ENCODE assay signal across 11 mouse cellular contexts in the genomic region with DNA sequence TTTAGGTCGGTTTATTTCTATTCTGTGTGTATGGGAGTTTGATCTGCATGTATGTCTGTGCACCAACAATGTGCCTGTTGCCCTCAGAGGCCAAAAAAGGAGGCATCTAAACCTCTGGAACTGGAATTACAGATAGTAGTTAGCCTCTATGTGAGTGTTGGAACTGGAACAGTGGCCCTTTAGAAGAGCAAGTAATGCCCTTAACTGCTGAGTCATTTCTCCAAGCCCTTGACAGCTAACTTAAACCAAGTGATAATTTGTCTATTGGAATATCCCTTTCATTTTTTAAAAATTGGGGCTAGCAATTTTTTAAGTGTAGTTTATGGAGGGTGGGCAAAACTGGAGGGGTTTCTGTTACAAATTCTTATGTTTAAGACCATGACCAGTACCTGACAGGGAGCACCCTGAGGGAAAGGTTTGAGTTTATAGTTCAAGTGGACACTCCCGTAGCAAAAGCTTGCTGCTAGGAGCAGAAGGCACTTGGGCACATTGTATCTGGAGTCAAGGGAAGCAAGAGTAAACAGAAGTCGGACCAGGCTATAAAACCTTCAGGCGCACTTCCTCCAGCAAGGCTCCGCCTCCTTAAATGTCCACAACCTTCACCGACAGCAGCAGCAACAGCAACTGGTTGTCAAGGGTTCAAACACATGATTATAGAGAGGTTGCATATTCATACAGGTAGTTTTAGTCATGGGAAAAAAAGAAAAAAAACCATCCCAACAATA. TPM values are rescaled to one million over a fixed set of nuclear protein-coding genes. Genes with fewer than 3 reads are reported as not detected.
A peak's percentile ranks its signal among the peaks of the same experiment; 100 is the strongest.
DNase-seq lines count a peak whose midpoint lies in the region; ATAC-seq and TF ChIP-seq lines count a peak whose summit lies in the region.
"Had no signal": no experiment of that assay in that cellular context is flagged by ENCODE, and none has a peak within 500 bp of the region (broad histone marks: within the 10 kb centered on the region; RNA-seq: fewer than 3 reads in every experiment).

No protein-coding gene starts in this region.

- H3K4me3 ChIP-seq in lung, embryonic 14.5 days (ENCODE audit: low read depth, low read length), result no peak overlapping the region
- H3K4me3 ChIP-seq in intestine, embryonic 16.5 days (ENCODE audit: low read length), result no peak overlapping the region
- H3K4me3 ChIP-seq in stomach, embryonic 16.5 days (replicated peaks; ENCODE audit: low read length), result no peak overlapping the region
- H3K4me3 ChIP-seq: forebrain, embryonic 13.5 days had no signal

- H3K4me2 ChIP-seq in lung, embryonic 14.5 days, result no peak overlapping the region
- H3K4me2 ChIP-seq in intestine, embryonic 16.5 days (ENCODE audit: low read depth, low read length), result no peak overlapping the region; the same call in 1 of the 2 replicates
- H3K4me2 ChIP-seq in stomach, embryonic 16.5 days (ENCODE audit: low read depth, low read length), result no peak overlapping the region
- H3K4me2 ChIP-seq: forebrain, embryonic 13.5 days had no signal

- no peak overlapping the region for H3K27ac ChIP-seq in lung, embryonic 14.5 days (ENCODE audit: low read depth)
- peak overlapping the region; percentile 53 for H3K27ac ChIP-seq in intestine, embryonic 16.5 days (ENCODE audit: low read length)
- peak overlapping the region; percentile 2 for H3K27ac ChIP-seq in stomach, embryonic 16.5 days (ENCODE audit: low read length)
- H3K27ac ChIP-seq: forebrain, embryonic 13.5 days had no signal

- WGBS in lung, embryonic 14.5 days, result 31% methylated on average over 6 of the region's 6 CpGs
- WGBS in intestine, embryonic 16.5 days, result 35% methylated on average over 6 of the region's 6 CpGs
- WGBS in stomach, embryonic 16.5 days, result 38% methylated on average over 6 of the region's 6 CpGs

- H3K4me1 ChIP-seq in lung, embryonic 14.5 days (ENCODE audit: insufficient read depth), result peaks cover 8% of the 10 kb centered on the region; the same call in 1 of the 2 replicates
- peaks cover 36% of the 10 kb centered on the region for H3K4me1 ChIP-seq in intestine, embryonic 16.5 days (ENCODE audit: control insufficient read depth, insufficient read depth, low read length)
- peaks cover 19% of the 10 kb centered on the region; the same call in 1 of the 2 replicates for H3K4me1 ChIP-seq in stomach, embryonic 16.5 days (ENCODE audit: control insufficient read depth, insufficient read depth, low read length)

- peaks cover 21% of the 10 kb centered on the region for H3K36me3 ChIP-seq in lung, embryonic 14.5 days (ENCODE audit: insufficient read depth)
- H3K36me3 ChIP-seq in intestine, embryonic 16.5 days (ENCODE audit: control insufficient read depth, insufficient read depth, low read length), result peaks cover 8% of the 10 kb centered on the region; the same call in 1 of the 2 replicates
- peaks cover 12% of the 10 kb centered on the region for H3K36me3 ChIP-seq in stomach, embryonic 16.5 days (ENCODE audit: control insufficient read depth, insufficient read depth, low read length)

- ATAC-seq in lung, embryonic 14.5 days (ENCODE audit: insufficient read depth), result no peak
- ATAC-seq in intestine, embryonic 16.5 days, result peak; percentile 14; the same call in 1 of the 2 replicates
- no peak for ATAC-seq in stomach, embryonic 16.5 days (ENCODE audit: insufficient read depth, low FRiP score)
- ATAC-seq: forebrain, embryonic 13.5 days; hindbrain, embryonic 16.5 days had no signal

- H3K9ac ChIP-seq in lung, embryonic 14.5 days, result no peak overlapping the region
- no peak overlapping the region for H3K9ac ChIP-seq in intestine, embryonic 16.5 days (ENCODE audit: low read depth, low read length)
- H3K9ac ChIP-seq in stomach, embryonic 16.5 days (ENCODE audit: low read length), result no peak overlapping the region
- H3K9ac ChIP-seq: forebrain, embryonic 13.5 days had no signal

- no peaks in the 10 kb centered on the region for H3K27me3 ChIP-seq in lung, embryonic 14.5 days (ENCODE audit: insufficient read depth, low read length)
- H3K27me3 ChIP-seq in intestine, embryonic 16.5 days (replicated peaks; ENCODE audit: control insufficient read depth, insufficient read depth, low read length), result no peaks in the 10 kb centered on the region
- no peaks in the 10 kb centered on the region for H3K27me3 ChIP-seq in stomach, embryonic 16.5 days (ENCODE audit: control insufficient read depth, insufficient read depth, low read length)
- H3K27me3 ChIP-seq: forebrain, embryonic 13.5 days had no signal

- no peaks in the 10 kb centered on the region for H3K9me3 ChIP-seq in lung, embryonic 14.5 days (ENCODE audit: low read depth, low read length)
- no peaks in the 10 kb centered on the region for H3K9me3 ChIP-seq in intestine, embryonic 16.5 days (ENCODE audit: control insufficient read depth, low read length)
- H3K9me3 ChIP-seq in stomach, embryonic 16.5 days (replicated peaks; ENCODE audit: control insufficient read depth, low read length), result no peaks in the 10 kb centered on the region
- H3K9me3 ChIP-seq: forebrain, embryonic 13.5 days had no signal

- no peak for TF ChIP-seq CTCF in lung, embryonic 14.5 days (IDR thresholded peaks at IDR 0.05; ENCODE audit: low read depth)

- peak; percentile 51 for DNase-seq in lung, embryonic 14.5 days
- no peak for DNase-seq in lung, postnatal 4 days
- peak; percentile 17 for DNase-seq in NIH3T3 (ENCODE audit: low read depth)
- no peak for DNase-seq in urinary bladder, postnatal 36 days (ENCODE audit: low spot score in 2 of 2)
- DNase-seq in spleen, adult 12 weeks (ENCODE audit: low spot score), result no peak
- DNase-seq: gastrocnemius, postnatal 10 days; midbrain, embryonic 14.5 days had no signal

RNA-seq across cellular contexts. Expression of a gene that starts 3.1 kb away (rescaled TPM):
- 20.6 and 21.7 TPM in 2 replicates for polyA plus RNA-seq in lung, embryonic 14.5 days (2014; fragmentation: Nextera tagmentation; extraction: Ambion mirVana)
- polyA plus RNA-seq in intestine, embryonic 16.5 days (2015; fragmentation: Nextera tagmentation; extraction: Ambion mirVana), result 17.6 and 18.4 TPM in 2 replicates
- 14.0 and 14.8 TPM in 2 replicates for polyA plus RNA-seq in stomach, embryonic 16.5 days (2015; fragmentation: Nextera tagmentation; extraction: Ambion mirVana)

Comparison
In these comparisons a context has a peak if more than half of its experiments do, and no peak if none do; other contexts are left out.
1. DNase-seq: peak in lung, embryonic 14.5 days (single experiment) and NIH3T3 (single experiment); none in lung, postnatal 4 days (0 of 2), urinary bladder, postnatal 36 days (0 of 2) and spleen, adult 12 weeks (single experiment).